Mouse (Mus musculus) left cerebral cortex, postnatal 4 days (tissue): ENCODE results near the gene Rin1. TPM values are rescaled to one million over a fixed set of nuclear protein-coding genes. Genes with fewer than 3 reads are reported as not detected.
A peak's percentile ranks its signal among the peaks of the same experiment; 100 is the strongest.
"Not testable (repeated sequence)": the region's sequence is repeated elsewhere in the genome, so short reads cannot be mapped to it uniquely, and the experiment has no call there.

Experiments used
- DNase-seq: peaks from one replicate; pipeline ENCODE4 v3.0.0-alpha.2; 2022
- intact Hi-C: fragments of 180-260 bp; cut with DNase I; formaldehyde crosslinking; loops from one replicate; pipeline ENCODE4 v1.15.1; 2025
- total RNA-seq, 2 experiments: library from RNA; stranded (reverse); gene quantifications; 2 replicates each; pipeline ENCODE4 v1.2.3; 2021

Gene Rin1
- total RNA-seq, 2 experiments from 2014 or later: 3.9 to 7.1 TPM

DNA sequence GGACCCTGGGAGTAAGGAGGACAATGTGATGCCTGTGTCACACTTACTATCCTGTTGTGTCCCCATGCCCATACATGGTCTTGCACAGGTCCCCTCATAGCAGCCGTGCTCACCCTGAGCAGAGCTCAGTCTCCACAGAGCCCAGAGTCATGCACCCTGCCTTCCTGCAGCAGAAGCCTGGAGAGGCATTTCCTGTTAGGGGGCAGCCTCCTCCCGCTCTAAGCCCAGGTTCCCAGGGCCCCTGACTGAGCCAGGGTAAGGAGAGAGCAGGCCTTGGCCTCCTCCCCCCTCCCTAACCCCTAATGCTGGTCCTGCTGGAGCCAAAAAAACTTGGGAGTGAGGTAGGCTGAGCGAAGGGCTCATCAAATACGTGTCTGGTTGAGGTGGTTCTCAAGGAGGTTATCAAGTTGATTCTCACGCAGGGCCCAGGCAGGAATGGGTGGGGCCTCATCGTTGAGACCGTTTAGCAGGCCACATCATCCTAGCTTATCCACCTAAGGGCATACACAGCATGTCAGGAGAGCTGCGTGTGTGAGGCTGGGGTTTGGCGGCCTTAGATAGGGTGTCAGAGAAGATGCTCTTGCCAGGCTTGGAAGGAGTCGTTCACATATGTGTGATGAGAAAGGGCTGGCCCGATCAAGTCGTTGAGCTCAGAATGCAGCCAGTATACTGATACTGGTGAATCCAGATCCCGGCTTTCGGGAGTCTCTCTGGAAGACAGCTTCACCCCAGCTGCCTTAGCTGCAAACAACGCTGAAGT lies 16.9 kb downstream of the Rin1 start:
- DNase-seq: no peak
- intact Hi-C loops: no loop called here

DNA sequence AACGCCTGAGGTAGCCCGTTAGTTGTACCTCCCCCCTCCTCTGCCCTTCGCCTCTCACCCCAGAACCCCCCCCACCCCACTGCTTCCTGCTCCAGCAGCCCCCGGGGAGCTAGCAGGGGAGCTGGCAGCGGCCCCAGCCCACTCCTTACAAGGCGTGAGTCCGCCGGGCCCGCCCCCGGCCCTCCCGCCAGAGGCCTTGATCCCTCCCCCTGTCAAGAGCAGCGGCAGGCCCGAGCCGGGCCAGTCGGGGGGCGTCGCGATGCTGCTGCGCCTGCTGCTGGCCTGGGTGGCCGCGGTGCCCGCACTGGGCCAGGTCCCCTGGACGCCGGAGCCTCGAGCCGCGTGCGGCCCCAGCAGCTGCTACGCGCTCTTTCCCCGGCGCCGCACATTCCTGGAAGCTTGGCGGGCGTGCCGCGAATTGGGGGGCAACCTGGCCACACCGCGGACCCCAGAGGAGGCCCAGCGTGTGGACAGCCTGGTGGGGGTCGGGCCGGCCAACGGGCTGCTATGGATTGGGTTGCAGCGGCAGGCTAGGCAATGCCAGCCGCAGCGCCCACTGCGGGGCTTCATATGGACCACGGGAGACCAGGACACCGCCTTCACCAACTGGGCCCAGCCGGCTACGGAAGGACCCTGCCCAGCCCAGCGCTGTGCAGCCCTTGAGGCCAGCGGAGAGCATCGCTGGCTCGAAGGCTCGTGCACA lies 17.7 kb downstream of the Rin1 start, which contains the start of gene Cd248:
Gene Cd248 (plus strand): TSS at position 212 of the 703 bp plus-strand sequence.
- DNase-seq: peak; percentile 73
- intact Hi-C loops: no loop called here

- peak; percentile 49 for DNase-seq
- intact Hi-C loops: no loop called here
Measured at GRCm38 (mm10) chr19:5068570-5069234, 18.4 kb downstream of the Rin1 start.

- intact Hi-C loops: no loop called here
- DNase-seq: no peak
Measured at GRCm38 (mm10) chr19:5069486-5069885, 19.2 kb downstream of the Rin1 start.

GRCm38 (mm10) chr19:5069978-5070377 lies 19.7 kb downstream of the Rin1 start:
- intact Hi-C loops: no loop called here

DNA sequence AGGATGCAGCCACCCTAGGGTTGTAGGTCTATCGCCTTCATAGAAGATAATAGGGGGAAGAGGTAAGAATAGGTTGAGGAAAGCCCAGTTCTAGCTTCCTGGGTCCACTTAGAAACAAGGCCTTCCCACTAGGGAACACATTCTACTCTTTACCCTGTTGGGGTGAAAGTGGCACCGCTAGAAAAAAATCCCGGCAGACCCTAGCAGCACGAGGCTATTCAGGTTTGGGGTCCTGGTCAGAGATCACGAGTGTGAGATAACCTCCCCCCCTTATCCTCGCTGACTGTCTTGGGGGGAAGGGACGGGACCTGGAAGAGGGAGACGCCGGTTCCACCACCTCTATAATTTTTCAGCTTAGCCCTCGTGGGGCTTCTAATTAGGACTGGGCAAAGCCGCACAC lies 20.8 kb downstream of the Rin1 start:
- intact Hi-C loops: no loop called here

More at GRCm38 (mm10) chr19:5069978-5070377, 19.7 kb downstream of the Rin1 start:
- DNase-seq: no peak

DNA sequence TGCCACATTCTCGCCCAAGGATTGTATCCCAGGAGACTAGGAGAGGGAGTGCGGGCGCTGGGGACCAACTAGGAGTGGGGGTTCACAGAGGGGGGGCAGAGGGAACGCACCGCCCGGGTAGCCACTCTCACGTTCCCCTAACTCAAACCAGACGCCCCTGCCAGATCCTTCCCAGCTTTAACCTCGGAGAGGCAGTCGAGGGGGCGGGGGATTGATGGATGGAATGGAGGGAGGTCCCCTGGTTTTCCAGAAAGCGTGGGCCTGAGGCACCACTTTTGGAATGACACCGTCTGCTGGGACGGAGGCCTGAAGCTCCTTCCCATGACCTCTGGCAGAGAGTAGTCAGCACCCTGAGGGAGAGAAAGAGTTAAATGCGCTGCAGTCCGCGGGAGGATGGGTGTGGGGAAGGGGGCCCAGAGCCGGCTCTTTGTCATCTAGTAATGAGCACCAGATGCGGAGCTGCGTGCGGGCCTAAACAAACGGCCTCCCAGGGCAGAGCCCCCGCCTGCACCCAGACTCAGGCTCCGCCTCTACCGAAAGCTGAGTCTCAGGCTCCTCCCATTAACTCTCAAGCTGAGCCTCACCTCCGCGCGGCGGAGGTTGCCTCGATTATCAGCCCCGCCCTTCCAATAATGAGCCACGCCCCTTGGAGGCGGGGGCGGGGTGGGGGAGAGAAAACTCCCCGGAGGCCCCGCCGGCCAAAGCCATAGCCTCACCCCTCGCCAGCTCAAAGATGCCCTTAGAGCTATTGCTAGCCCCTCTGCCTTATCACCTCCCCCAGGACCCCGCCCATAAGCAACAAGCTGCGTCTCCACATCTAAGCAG lies 21.5 kb downstream of the Rin1 start:
- peak; percentile 41 for DNase-seq
- intact Hi-C loops: no loop called here

More for the DNA sequence above, 20.8 kb downstream of the Rin1 start:
- DNase-seq: no peak

- DNase-seq: no peak
- intact Hi-C loops: no loop called here
Measured at GRCm38 (mm10) chr19:5072389-5073019, 22.2 kb downstream of the Rin1 start.

DNA sequence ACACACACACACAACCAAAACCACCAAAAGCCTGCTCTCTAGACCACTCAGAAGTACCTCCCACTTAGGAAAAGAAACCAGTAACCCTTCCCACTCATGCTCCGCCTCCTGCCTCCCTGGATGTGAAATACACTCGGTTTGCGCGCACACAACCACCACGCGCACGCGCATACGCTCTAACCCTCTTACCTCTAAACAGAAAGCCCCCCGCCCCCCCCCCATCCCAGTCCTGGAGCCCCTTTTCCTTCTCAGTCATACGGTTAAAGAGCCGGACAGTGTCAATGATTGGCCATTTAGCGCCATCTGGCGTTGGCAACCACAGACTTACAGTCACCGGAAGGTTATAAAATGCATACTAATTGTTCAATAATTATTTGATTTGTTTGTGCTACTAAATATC lies 22.7 kb downstream of the Rin1 start:
- intact Hi-C loops: no loop called here
- DNase-seq: peak; percentile 74

DNA sequence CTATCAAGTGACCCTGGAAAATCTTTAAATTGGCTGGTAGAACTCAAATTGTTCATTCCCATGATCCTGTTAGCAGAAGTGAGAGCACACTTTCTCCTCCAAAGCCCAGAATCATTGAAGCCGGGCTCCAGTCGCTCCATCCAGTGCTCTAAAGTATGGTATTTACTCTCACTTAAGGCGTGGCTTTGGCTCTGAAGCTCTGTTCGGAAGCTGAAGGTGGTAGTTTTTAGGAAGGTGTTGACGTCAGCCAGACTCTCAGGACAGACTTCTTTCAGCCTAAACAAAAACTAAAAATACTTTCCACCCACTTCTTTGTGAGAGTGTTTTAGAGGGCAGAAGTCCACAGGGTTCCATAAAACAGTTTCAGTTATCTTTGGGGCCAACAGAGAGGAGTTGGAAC lies 23.2 kb downstream of the Rin1 start:
- intact Hi-C loops: no loop called here
- no peak for DNase-seq

- DNase-seq: no peak
- intact Hi-C loops: no loop called here
Measured at GRCm38 (mm10) chr19:5079279-5079678, 29.0 kb downstream of the Rin1 start.

GRCm38 (mm10) chr19:5082005-5082404 lies 31.7 kb downstream of the Rin1 start:
- intact Hi-C loops: no loop called here
- DNase-seq: no peak

DNA sequence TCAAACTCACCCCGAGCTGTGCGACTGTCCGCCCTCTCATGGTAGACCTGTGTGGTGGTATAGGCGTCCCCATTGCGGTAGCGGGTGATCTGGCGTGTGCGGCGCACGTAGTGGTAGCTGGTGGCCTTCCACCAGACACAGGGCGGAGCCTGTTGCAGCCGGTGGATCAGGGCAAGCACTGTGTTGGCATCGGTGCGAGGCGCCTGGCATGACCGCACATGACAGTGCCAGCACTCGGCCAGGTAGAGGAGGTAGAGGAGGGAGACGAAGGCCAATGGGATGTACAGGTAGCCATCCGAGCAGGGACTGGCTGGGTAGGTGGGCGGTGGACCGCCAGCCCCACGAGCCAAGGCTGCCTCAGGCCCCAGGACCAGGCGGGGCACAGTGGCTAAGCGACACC lies 32.3 kb downstream of the Rin1 start:
- no peak for DNase-seq
- intact Hi-C loops: no loop called here

GRCm38 (mm10) chr19:5083961-5084833 lies 33.9 kb downstream of the Rin1 start:
- intact Hi-C loops: no loop called here
- DNase-seq: no peak

DNA sequence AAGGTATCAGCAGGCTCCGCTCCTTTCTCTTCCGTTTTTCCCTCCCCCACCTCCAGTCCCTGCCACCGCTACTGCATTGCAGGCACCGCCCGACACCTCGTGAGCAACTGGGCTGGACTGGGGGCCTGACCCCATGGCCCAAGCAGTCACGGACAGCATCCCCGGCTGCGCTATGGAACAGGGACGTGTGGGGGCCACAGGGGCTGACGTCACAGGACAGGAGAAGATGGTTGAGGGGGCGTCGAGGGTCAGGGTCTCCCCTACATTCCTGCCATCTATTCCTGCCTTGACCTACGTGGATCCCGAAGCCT lies 34.5 kb downstream of the Rin1 start:
- DNase-seq: no peak
- intact Hi-C loops: no loop called here

GRCm38 (mm10) chr19:5085145-5085863 lies 35.0 kb downstream of the Rin1 start, which contains the start of gene Tmem151a:
TSS of gene Tmem151a (minus strand) at chr19:5085531.
- no peak for DNase-seq
- intact Hi-C loops: no loop called here

GRCm38 (mm10) chr19:5086533-5086932 lies 36.3 kb downstream of the Rin1 start:
- DNase-seq, intact Hi-C loops: not testable (repeated sequence)

GRCm38 (mm10) chr19:5087884-5088728 lies 37.8 kb downstream of the Rin1 start, which contains the start of gene Yif1a:
TSS of gene Yif1a (plus strand) at chr19:5088538.
- intact Hi-C loops: no loop called here

More at GRCm38 (mm10) chr19:5087884-5088728, 37.8 kb downstream of the Rin1 start, which contains the start of gene Yif1a:
- peak; percentile 94 for DNase-seq
